Mouse (Mus musculus) erythroblast, embryonic 14.5 days (primary cell): ENCODE data around the gene Svep1. TPM values are rescaled to one million over a fixed set of nuclear protein-coding genes. Genes with fewer than 3 reads are reported as not detected.

ENCODE experiments used
- H3K27me3 ChIP-seq: 2 replicates; pipeline ENCODE4 v1.6.1; 2012; ENCODE audit warnings: inconsistent platforms; ENCODE audit not compliant: control insufficient read depth
- H3K36me3 ChIP-seq: 2 replicates; pipeline ENCODE4 v1.6.1; 2012; ENCODE audit warnings: mild to moderate bottlenecking, inconsistent platforms; ENCODE audit not compliant: control insufficient read depth
- H3K4me1 ChIP-seq: 2 replicates; pipeline ENCODE4 v1.6.1; 2012; ENCODE audit warnings: inconsistent platforms; ENCODE audit not compliant: control insufficient read depth
- H3K4me3 ChIP-seq: replicated peaks from 2 replicates; pipeline ENCODE3; 2012; ENCODE audit warnings: moderate library complexity, mild to moderate bottlenecking, inconsistent platforms
- H3K9me3 ChIP-seq: 2 replicates; pipeline ENCODE4 v1.6.1; 2012; ENCODE audit warnings: low read length, inconsistent platforms, mixed read lengths; ENCODE audit not compliant: control insufficient read depth
- GATA1 ChIP-seq: IDR thresholded peaks from 2 replicates; pipeline ENCODE4 v1.6.1; 2012; ENCODE audit warnings: low read length, inconsistent platforms, mixed read lengths
- TAL1 ChIP-seq: IDR thresholded peaks from 3 replicates; pipeline ENCODE4 v1.6.1; 2012; ENCODE audit warnings: low read length, inconsistent platforms, mixed read lengths
- polyA plus RNA-seq: library from polyadenylated mRNA; stranded (reverse); fragments of >175 nt; gene quantifications from 2 replicates; pipeline ENCODE4 v1.2.3, GENCODE M21; 2012

Svep1 gene
- polyA plus RNA-seq, 1 experiment = under 0.01 TPM

DNA sequence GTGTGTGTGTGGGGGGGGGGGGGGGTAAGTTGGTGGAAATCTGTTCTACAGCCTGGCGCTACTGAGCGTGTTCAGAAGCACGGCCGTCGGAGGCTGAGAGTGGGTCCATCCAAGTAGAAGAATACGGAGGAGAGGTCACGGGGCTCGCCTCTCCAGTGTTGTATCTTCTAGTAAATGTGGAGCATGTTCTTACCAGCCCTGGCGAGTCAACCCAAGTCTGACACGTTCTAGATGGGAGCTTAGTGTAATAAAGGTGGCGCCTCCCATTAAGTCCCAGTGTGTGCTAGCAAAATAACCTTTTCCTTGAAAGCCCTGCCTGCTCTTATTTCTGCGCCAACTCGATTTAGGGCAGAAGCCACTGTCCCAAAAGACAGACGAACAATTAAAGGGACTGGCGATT lies 29.4 kb downstream of the Svep1 start:
- no peaks in the 10 kb centered on the region for H3K4me1 ChIP-seq
- H3K9me3 ChIP-seq = no peaks in the 10 kb centered on the region
- no peaks in the 10 kb centered on the region for H3K27me3 ChIP-seq
- H3K4me3 ChIP-seq = no peak overlapping the region
- no peaks in the 10 kb centered on the region for H3K36me3 ChIP-seq
- TF ChIP-seq TAL1 = no peak

DNA sequence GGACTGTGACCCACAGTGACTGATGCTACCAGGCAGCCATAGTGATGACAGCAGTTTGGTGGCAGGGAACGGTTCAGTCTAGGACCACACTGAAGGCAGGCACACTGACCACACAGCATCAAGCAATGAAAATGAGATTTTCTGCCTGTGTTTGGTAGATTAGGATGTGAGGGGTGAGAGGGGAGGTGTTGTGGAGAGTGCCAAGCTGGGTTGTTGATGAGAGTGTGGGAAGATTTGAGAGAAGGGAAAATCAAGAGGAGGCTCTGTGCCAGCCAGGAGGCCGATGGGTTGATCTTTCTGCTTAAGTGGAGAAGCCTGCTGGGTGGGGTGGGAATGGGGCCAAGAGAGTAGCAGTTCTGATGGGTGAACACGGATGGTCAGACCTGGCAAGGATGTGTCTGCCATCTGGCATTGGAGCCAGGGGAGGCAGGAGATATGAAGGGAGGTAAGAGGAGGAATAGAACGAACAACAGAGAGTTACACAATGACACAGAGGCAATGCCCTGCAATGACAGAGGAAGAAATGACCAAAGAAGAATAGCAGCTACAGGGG lies 32.1 kb downstream of the Svep1 start:
- Histone ChIP-seq H3K4me3 (no peak overlapping the region), H3K27me3 (no peaks in the 10 kb centered on the region), H3K9me3 (no peaks in the 10 kb centered on the region), H3K4me1 (no peaks in the 10 kb centered on the region), H3K36me3 (no peaks in the 10 kb centered on the region)
- no peak for TF ChIP-seq TAL1
- TF ChIP-seq GATA1 = no peak

- no peaks in the 10 kb centered on the region for H3K9me3 ChIP-seq
- no peaks in the 10 kb centered on the region for H3K36me3 ChIP-seq
- no peaks in the 10 kb centered on the region for H3K4me1 ChIP-seq
- TF ChIP-seq TAL1 = no peak
- TF ChIP-seq GATA1 = no peak
- H3K27me3 ChIP-seq = no peaks in the 10 kb centered on the region
- H3K4me3 ChIP-seq = no peak overlapping the region
These were observed 33.3 kb downstream of the Svep1 start for GRCm38 (mm10) chr4:58173401-58173800.

DNA sequence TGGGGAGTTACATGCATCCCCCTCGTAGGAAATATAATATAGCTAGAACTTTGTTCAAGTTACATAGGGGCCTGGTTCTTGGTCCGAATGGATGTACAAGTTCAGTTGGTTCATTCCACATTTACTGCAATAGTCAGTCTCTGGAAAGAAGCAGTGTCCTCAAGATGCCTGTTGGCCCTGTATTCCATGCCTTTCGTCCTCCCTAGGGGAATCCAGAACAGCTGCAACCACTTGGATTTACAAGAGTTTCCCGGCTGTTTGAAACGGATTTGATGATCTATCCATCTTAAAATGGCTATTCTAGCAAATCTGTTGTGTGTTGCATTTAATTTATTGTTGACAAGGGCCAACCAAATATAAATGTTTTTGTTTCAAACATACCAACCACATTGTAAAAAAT lies 36.2 kb downstream of the Svep1 start:
- no peak overlapping the region for H3K4me3 ChIP-seq
- no peak for TF ChIP-seq GATA1
- TF ChIP-seq TAL1 = no peak
- H3K9me3 ChIP-seq = no peaks in the 10 kb centered on the region
- no peaks in the 10 kb centered on the region for H3K4me1 ChIP-seq
- H3K36me3 ChIP-seq = no peaks in the 10 kb centered on the region
- H3K27me3 ChIP-seq = no peaks in the 10 kb centered on the region

DNA sequence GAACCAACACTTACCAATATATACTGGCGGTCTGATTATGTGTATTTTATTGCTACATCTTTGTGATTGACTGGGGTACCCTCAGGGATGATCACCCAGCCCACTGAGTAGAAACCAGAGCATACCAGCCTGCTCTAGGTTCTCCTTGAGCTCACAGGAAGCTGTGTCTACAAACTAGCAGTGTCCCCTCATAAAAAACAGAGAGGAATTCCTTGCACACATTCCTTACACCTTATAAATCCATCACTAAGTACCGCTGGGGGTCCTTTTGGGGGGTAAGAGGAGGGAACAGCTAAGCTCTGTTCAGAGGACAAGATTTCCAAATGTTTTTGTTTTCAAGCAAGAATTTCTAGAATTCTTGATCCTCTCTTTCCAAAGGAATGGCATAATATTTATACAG lies 36.7 kb downstream of the Svep1 start:
- H3K4me1 ChIP-seq = no peaks in the 10 kb centered on the region
- no peaks in the 10 kb centered on the region for H3K27me3 ChIP-seq
- no peaks in the 10 kb centered on the region for H3K36me3 ChIP-seq
- H3K9me3 ChIP-seq = no peaks in the 10 kb centered on the region
- H3K4me3 ChIP-seq = no peak overlapping the region
- TF ChIP-seq GATA1 (no peak), TAL1 (no peak)

GRCm38 (mm10) chr4:58168366-58168765 lies 38.3 kb downstream of the Svep1 start:
- H3K36me3 ChIP-seq = no peaks in the 10 kb centered on the region
- H3K9me3 ChIP-seq = no peaks in the 10 kb centered on the region
- H3K4me3 ChIP-seq = no peak overlapping the region
- H3K27me3 ChIP-seq = no peaks in the 10 kb centered on the region
- no peaks in the 10 kb centered on the region for H3K4me1 ChIP-seq
- TF ChIP-seq TAL1 = no peak
- no peak for TF ChIP-seq GATA1

DNA sequence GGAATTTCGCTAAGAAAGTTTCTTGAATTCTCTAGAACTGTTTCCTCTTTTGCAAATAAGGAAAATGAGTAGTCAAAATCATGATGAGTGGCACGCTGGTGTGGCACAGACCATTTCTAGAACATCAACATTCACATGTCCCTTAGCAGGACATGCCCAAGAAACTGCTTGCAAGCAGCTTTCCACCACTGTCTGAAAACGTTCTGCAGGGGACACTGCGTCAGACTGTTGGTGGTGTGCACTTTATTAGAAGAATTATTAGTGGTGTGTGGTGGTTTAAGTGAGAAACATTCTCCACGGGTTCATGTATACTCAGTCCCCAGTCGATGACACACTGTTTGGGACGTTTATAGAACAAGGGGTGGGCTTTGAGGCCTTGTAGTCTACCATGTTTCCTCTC lies 40.9 kb downstream of the Svep1 start:
- H3K4me1 ChIP-seq = no peaks in the 10 kb centered on the region
- no peak for TF ChIP-seq GATA1
- TF ChIP-seq TAL1 = no peak

DNA sequence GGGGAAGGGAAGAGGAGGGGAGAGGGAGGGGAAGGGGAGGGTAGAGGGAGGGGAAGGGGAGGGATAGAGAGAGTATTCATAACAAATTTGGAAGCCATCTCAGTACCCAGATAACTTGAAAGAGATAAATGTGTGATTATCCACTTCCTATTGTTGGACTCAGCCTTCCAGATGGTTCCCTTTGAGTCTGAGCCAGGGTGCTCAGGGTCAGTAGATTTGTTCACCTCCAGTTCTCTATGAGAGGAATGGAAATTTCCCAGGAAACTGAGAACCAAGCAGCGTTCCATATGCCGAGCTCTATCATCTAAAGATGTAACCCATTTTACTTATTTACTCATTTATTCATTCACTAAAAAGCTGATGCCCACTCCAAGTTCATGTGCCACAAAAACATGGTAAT lies 44.8 kb downstream of the Svep1 start:
- TF ChIP-seq TAL1 (no peak), GATA1 (no peak)
- H3K9me3 ChIP-seq = no peaks in the 10 kb centered on the region
- no peak overlapping the region for H3K4me3 ChIP-seq

More for the DNA sequence above, 40.9 kb downstream of the Svep1 start:
- no peaks in the 10 kb centered on the region for H3K27me3 ChIP-seq
- no peaks in the 10 kb centered on the region for H3K36me3 ChIP-seq
- H3K9me3 ChIP-seq = no peaks in the 10 kb centered on the region
- H3K4me3 ChIP-seq = no peak overlapping the region

GRCm38 (mm10) chr4:58159564-58159963 lies 47.1 kb downstream of the Svep1 start:
- H3K36me3 ChIP-seq = no peaks in the 10 kb centered on the region
- H3K27me3 ChIP-seq = no peaks in the 10 kb centered on the region
- no peak overlapping the region for H3K4me3 ChIP-seq
- no peaks in the 10 kb centered on the region for H3K4me1 ChIP-seq
- H3K9me3 ChIP-seq = no peaks in the 10 kb centered on the region
- TF ChIP-seq GATA1 = no peak

More for the DNA sequence above, 44.8 kb downstream of the Svep1 start:
- no peaks in the 10 kb centered on the region for H3K4me1 ChIP-seq
- no peaks in the 10 kb centered on the region for H3K36me3 ChIP-seq
- H3K27me3 ChIP-seq = no peaks in the 10 kb centered on the region

- H3K27me3 ChIP-seq = no peaks in the 10 kb centered on the region
These were observed 56.4 kb downstream of the Svep1 start for GRCm38 (mm10) chr4:58150301-58150700.

More at GRCm38 (mm10) chr4:58150301-58150700, 56.4 kb downstream of the Svep1 start:
- Histone ChIP-seq H3K9me3 (peaks cover 4% of the 10 kb centered on the region; the same call in 1 of the 2 replicates), H3K4me3 (no peak overlapping the region), H3K36me3 (no peaks in the 10 kb centered on the region), H3K4me1 (no peaks in the 10 kb centered on the region)
- no peak for TF ChIP-seq GATA1
- TF ChIP-seq TAL1 = no peak
